Mouse (Mus musculus): Measurements from ENCODE around the gene Ciita.

DNA sequence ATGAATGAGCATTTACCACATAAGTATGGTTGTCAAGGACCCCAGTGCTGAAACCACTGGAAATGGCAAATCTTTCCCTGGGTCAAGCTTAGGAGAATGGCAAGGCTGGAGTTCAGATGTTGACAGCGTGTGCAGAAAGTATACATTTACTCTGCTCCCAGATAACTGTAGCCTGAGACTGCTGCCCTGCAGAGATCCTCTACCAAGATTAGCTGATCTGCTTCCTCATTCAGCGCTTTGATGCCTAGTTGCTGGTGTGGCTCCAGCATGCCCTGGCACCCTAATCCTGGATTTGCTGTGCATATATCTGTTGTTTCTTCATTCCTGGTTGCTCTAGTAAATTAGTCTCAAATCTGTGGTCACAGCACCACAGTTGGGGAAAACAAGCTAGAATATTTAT lies 74.0 kb downstream of the Ciita start:
- no peak for TF ChIP-seq CTCF (IDR thresholded peaks at IDR 0.05; ENCODE audit: low read depth, low read length)
- TF ChIP-seq POLR2A (IDR thresholded peaks at IDR 0.05; ENCODE audit: insufficient read depth, low read length), result no peak
- no peak for TF ChIP-seq EP300 (IDR thresholded peaks at IDR 0.05; ENCODE audit: insufficient read depth, low read depth, low read length)

All from ES-Bruce4 (cell line).